Mouse (Mus musculus) midbrain, embryonic 16.5 days (tissue): ENCODE results near the gene Cyp2a5. TPM values are rescaled to one million over a fixed set of nuclear protein-coding genes. Genes with fewer than 3 reads are reported as not detected.
"Not testable (repeated sequence)": the region's sequence is repeated elsewhere in the genome, so short reads cannot be mapped to it uniquely, and the experiment has no call there.

Experiments
- ATAC-seq: fragments of 200-750 bp; cut with Nextera tagmentation; 2 replicates; pipeline ENCODE4 v1.8.0; 2017; ENCODE audit warnings: moderate TSS enrichment
- H3K27ac ChIP-seq: fragments of 300-500 bp; sonication (generic); 2 replicates; pipeline ENCODE4 v1.5.1; 2014; ENCODE audit warnings: mild to moderate bottlenecking, low read length, mixed read lengths
- H3K27me3 ChIP-seq: fragments of 300-500 bp; sonication (generic); 2 replicates; pipeline ENCODE4 v1.6.1; 2014; ENCODE audit warnings: low read depth, low read length, mixed read lengths; ENCODE audit not compliant: control insufficient read depth, insufficient read depth
- H3K36me3 ChIP-seq: fragments of 300-500 bp; sonication (generic); 2 replicates; pipeline ENCODE4 v1.6.1; 2014; ENCODE audit warnings: mild to moderate bottlenecking, low read length, moderate library complexity, mixed read lengths; ENCODE audit not compliant: control insufficient read depth, insufficient read depth
- H3K4me1 ChIP-seq: fragments of 300-500 bp; sonication (generic); 2 replicates; pipeline ENCODE4 v1.6.1; 2014; ENCODE audit warnings: mild to moderate bottlenecking, low read length, mixed read lengths; ENCODE audit not compliant: control insufficient read depth, insufficient read depth
- H3K4me2 ChIP-seq: fragments of 300-500 bp; sonication (generic); 2 replicates; pipeline ENCODE4 v1.6.1; 2014; ENCODE audit warnings: mild to moderate bottlenecking, low read length, mixed read lengths
- H3K4me3 ChIP-seq: fragments of 300-500 bp; sonication (generic); 2 replicates; pipeline ENCODE4 v1.5.1; 2014; ENCODE audit warnings: low read depth, mild to moderate bottlenecking, low read length, moderate library complexity, mixed read lengths
- H3K9ac ChIP-seq: fragments of 300-500 bp; sonication (generic); 2 replicates; pipeline ENCODE4 v1.6.1; 2014; ENCODE audit warnings: low read depth, low read length, mixed read lengths
- H3K9me3 ChIP-seq: fragments of 300-500 bp; sonication (generic); replicated peaks from 2 replicates; pipeline ENCODE4 v1.6.1; 2014; ENCODE audit warnings: mild to moderate bottlenecking, low read length, mixed read lengths; ENCODE audit not compliant: control insufficient read depth, poor library complexity, severe bottlenecking
- WGBS: fragments of 180-500 bp; shearing (Covaris S2); extraction: QIAGEN DNeasy Blood & Tissue Kit; methylation state at CpG from one replicate; pipeline ENCODE4 v1.1.7; 2014; 5-methylcytosine and 5-hydroxymethylcytosine counted together
- polyA plus RNA-seq: library from polyadenylated mRNA; unstranded; fragments of >200 nt; fragmentation: Nextera tagmentation; extraction: Ambion mirVana; gene quantifications from 2 replicates; pipeline ENCODE4 v1.2.1, GENCODE M21; 2015

The Cyp2a5 gene
- polyA plus RNA-seq = 0.88 and 1.0 TPM in 2 replicates

- H3K27me3 ChIP-seq, H3K4me3 ChIP-seq, H3K36me3 ChIP-seq, H3K27ac ChIP-seq, H3K4me1 ChIP-seq, H3K9me3 ChIP-seq, H3K9ac ChIP-seq, ATAC-seq, H3K4me2 ChIP-seq: not testable (repeated sequence)
- WGBS = 67% methylated on average over 3 of the region's 3 CpGs
Measured at GRCm38 (mm10) chr7:26835059-26835458, at the start of gene Cyp2a5. Gene Cyp2a5, plus strand, starts transcription at chr7:26835305.

GRCm38 (mm10) chr7:26786013-26786412 lies 49.1 kb upstream of the Cyp2a5 start:
- H3K4me2 ChIP-seq, H3K4me3 ChIP-seq, H3K36me3 ChIP-seq, H3K9ac ChIP-seq, ATAC-seq, H3K27me3 ChIP-seq, H3K9me3 ChIP-seq, H3K4me1 ChIP-seq, H3K27ac ChIP-seq: not testable (repeated sequence)
- 54% methylated on average over 1 of the region's 1 CpGs for WGBS

DNA sequence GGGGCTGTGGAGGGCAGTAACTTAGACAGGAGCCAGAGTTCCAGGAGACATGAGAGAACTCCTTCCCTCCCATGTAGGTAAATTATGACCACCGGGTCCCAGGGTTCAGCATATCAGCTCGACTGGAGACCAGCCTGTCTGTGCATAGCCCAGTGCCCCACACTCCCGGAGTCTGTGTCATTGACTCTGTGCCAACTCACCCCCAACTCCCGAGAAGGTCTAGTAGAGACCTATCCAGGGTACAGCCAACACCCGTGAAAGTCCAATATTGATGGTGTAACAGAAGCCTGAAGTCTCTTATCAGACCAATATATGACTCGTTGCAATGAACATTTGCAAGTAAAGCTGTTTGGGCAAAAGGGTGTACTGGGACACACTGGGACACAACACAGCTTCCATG lies 45.1 kb upstream of the Cyp2a5 start:
- WGBS = 87% methylated on average over 6 of the region's 6 CpGs
- no peaks in the 10 kb centered on the region for H3K36me3 ChIP-seq
- H3K9ac ChIP-seq = no peak overlapping the region
- no peak overlapping the region for H3K27ac ChIP-seq
- no peak for ATAC-seq
- H3K9me3 ChIP-seq = no peaks in the 10 kb centered on the region; the same call in 1 of the 2 replicates
- H3K4me2 ChIP-seq = no peak overlapping the region
- H3K4me3 ChIP-seq = no peak overlapping the region
- H3K27me3 ChIP-seq = no peaks in the 10 kb centered on the region
- no peaks in the 10 kb centered on the region for H3K4me1 ChIP-seq

- Histone ChIP-seq H3K4me2 (no peak overlapping the region), H3K4me3 (no peak overlapping the region), H3K9ac (no peak overlapping the region), H3K27ac (no peak overlapping the region), H3K4me1 (no peaks in the 10 kb centered on the region), H3K27me3 (no peaks in the 10 kb centered on the region), H3K36me3 (no peaks in the 10 kb centered on the region), H3K9me3 (0 out of 2 replicates have a peak, but pooled peaks cover 2% of the 10 kb centered on the region)
- ATAC-seq = no peak
Measured at GRCm38 (mm10) chr7:26800104-26800503, 35.0 kb upstream of the Cyp2a5 start.

GRCm38 (mm10) chr7:26800996-26801395 lies 34.1 kb upstream of the Cyp2a5 start:
- no peak overlapping the region for H3K4me3 ChIP-seq
- H3K36me3 ChIP-seq = no peaks in the 10 kb centered on the region
- no peaks in the 10 kb centered on the region for H3K27me3 ChIP-seq
- H3K9me3 ChIP-seq = 0 out of 2 replicates have a peak, but pooled peaks cover 2% of the 10 kb centered on the region
- 89% methylated on average over 1 of the region's 1 CpGs for WGBS
- no peak overlapping the region for H3K27ac ChIP-seq
- no peak overlapping the region for H3K9ac ChIP-seq
- ATAC-seq = no peak
- no peaks in the 10 kb centered on the region for H3K4me1 ChIP-seq
- H3K4me2 ChIP-seq = no peak overlapping the region

- ATAC-seq = no peak
- 89% methylated on average over 2 of the region's 2 CpGs for WGBS
Measured at GRCm38 (mm10) chr7:26808592-26808991, 26.5 kb upstream of the Cyp2a5 start, which contains the start of gene Cyp2g1. Gene Cyp2g1, plus strand, starts transcription at chr7:26808892.

GRCm38 (mm10) chr7:26831556-26832292 lies 3.4 kb upstream of the Cyp2a5 start:
- 85% methylated on average over 9 of the region's 9 CpGs for WGBS
- H3K27me3 ChIP-seq, H3K27ac ChIP-seq, H3K9ac ChIP-seq, H3K36me3 ChIP-seq, H3K9me3 ChIP-seq, H3K4me2 ChIP-seq, H3K4me3 ChIP-seq, H3K4me1 ChIP-seq, ATAC-seq: not testable (repeated sequence)

More at GRCm38 (mm10) chr7:26808592-26808991, 26.5 kb upstream of the Cyp2a5 start, which contains the start of gene Cyp2g1:
- Histone ChIP-seq H3K4me1 (no peaks in the 10 kb centered on the region), H3K36me3 (no peaks in the 10 kb centered on the region), H3K4me3 (no peak within 1 kb of the TSS), H3K9me3 (no peaks in the 10 kb centered on the region), H3K27me3 (no peaks in the 10 kb centered on the region), H3K4me2 (no peak within 1 kb of the TSS), H3K9ac (no peak within 1 kb of the TSS), H3K27ac (no peak within 1 kb of the TSS)

DNA sequence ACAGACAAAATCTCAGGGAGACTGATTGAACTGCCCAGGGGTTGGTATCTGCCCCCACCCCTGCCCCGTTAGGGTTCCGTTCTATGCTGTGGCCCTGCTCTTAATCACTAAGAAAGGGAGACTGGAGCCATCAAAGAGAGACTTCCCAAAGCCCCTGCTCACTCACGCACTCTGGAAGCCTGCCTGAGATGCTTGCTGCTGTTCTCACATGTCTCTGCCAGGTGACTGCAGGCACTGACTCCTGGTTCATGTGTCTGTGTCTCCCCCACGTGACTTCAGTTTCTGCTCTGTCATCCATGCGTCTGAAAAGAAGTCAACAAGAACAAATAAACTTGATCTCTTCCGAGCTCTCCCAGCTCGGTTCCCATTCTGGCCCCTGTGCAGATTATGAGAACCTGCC lies 2.4 kb upstream of the Cyp2a5 start:
- not testable (repeated sequence) for H3K9me3 ChIP-seq, H3K36me3 ChIP-seq, ATAC-seq, H3K27ac ChIP-seq, H3K4me3 ChIP-seq, H3K4me2 ChIP-seq, H3K9ac ChIP-seq, H3K4me1 ChIP-seq, H3K27me3 ChIP-seq
- WGBS = 79% methylated on average over 7 of the region's 7 CpGs

- not testable (repeated sequence) for H3K27ac ChIP-seq, H3K9me3 ChIP-seq, H3K4me3 ChIP-seq, ATAC-seq, H3K4me2 ChIP-seq, H3K9ac ChIP-seq, H3K36me3 ChIP-seq, H3K4me1 ChIP-seq, H3K27me3 ChIP-seq
- WGBS = 97% methylated on average over 2 of the region's 2 CpGs
Measured at GRCm38 (mm10) chr7:26843400-26843799, 8.3 kb downstream of the Cyp2a5 start.
